Mouse (Mus musculus) C2C12 (cell line): ENCODE data around the gene Trip6. TPM values are rescaled to one million over a fixed set of nuclear protein-coding genes. Genes with fewer than 3 reads are reported as not detected.

Source experiments
- H3K27me3 ChIP-seq: one replicate; pipeline ENCODE4 v1.6.1; 2011; ENCODE audit not compliant: control insufficient read depth, insufficient read depth, insufficient read length
- H3K36me3 ChIP-seq: one replicate; pipeline ENCODE4 v1.6.1; 2011; ENCODE audit not compliant: control insufficient read depth, insufficient read depth
- H3K4me3 ChIP-seq: one replicate; pipeline ENCODE4 v1.5.1; 2011; ENCODE audit warnings: mild to moderate bottlenecking, control low read depth; ENCODE audit not compliant: poor library complexity, insufficient read depth, severe bottlenecking
- H3K79me2 ChIP-seq: one replicate; pipeline ENCODE4 v1.6.1; 2011; ENCODE audit not compliant: control insufficient read depth, insufficient read depth
- H3K79me3 ChIP-seq: one replicate; pipeline ENCODE4 v1.6.1; 2011; ENCODE audit warnings: low read depth, control low read depth
- H3ac ChIP-seq: one replicate; pipeline ENCODE3; 2011; ENCODE audit warnings: low read depth; ENCODE audit not compliant: control insufficient read depth, insufficient read length
- CEBPB ChIP-seq: IDR thresholded peaks from one replicate; pipeline ENCODE4 v1.6.1; 2011; ENCODE audit warnings: low read depth, mild to moderate bottlenecking, control low read depth, moderate library complexity
- CTCF ChIP-seq: IDR thresholded peaks from one replicate; pipeline ENCODE4 v1.5.1; 2011; ENCODE audit not compliant: control insufficient read depth, insufficient read depth, insufficient read length
- FOSL1 ChIP-seq: IDR thresholded peaks from one replicate; pipeline ENCODE4 v1.8.0; 2011; ENCODE audit warnings: mild to moderate bottlenecking, low read length; ENCODE audit not compliant: poor library complexity, insufficient read depth, severe bottlenecking
- MAX ChIP-seq: IDR thresholded peaks from one replicate; pipeline ENCODE4 v1.6.1; 2011; ENCODE audit warnings: mild to moderate bottlenecking, control low read depth
- MYOD1 ChIP-seq: IDR thresholded peaks from one replicate; pipeline ENCODE4 v1.6.1; 2011; ENCODE audit warnings: low read depth; ENCODE audit not compliant: control insufficient read depth, insufficient read length
- MYOG ChIP-seq: IDR thresholded peaks from one replicate; pipeline ENCODE4 v1.6.1; 2011; ENCODE audit not compliant: control insufficient read depth, insufficient read length; ENCODE audit errors: extremely low read depth
- USF1 ChIP-seq: IDR thresholded peaks from one replicate; pipeline ENCODE4 v1.6.1; 2011; ENCODE audit warnings: low read depth, mild to moderate bottlenecking, control low read depth, moderate library complexity
- polyA plus RNA-seq: library from polyadenylated mRNA; unstranded; fragments of >200 nt; fragmentation: generic; extraction: Trizol; gene quantifications from one replicate; pipeline ENCODE4 v1.2.1, GENCODE M21; 2012; ENCODE audit warnings: missing spikeins

Trip6 gene
- polyA plus RNA-seq, 1 experiment: 80.0 TPM

DNA sequence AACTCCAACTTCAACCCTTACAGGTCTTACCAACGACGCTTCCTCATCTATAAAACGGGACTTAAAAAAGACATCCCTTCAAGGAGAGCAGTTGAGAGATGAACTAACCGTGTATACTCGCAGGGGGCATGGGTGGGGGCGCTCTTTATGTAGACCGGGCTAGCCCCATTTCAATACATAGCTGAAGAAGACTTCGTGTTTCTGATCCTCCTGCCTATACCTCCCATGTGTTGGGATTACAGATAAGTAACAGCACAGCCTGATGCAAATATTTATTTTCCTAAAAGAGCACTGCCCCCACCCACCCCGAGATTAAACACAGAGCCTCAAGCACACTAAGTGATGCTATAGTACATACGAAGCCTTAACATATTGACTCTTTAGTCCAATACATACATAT lies 20.1 kb upstream of the Trip6 start:
- no peaks in the 10 kb centered on the region for H3K79me2 ChIP-seq
- no peaks in the 10 kb centered on the region for H3K36me3 ChIP-seq
- no peak overlapping the region for H3ac ChIP-seq
- no peaks in the 10 kb centered on the region for H3K79me3 ChIP-seq
- no peaks in the 10 kb centered on the region for H3K27me3 ChIP-seq
- no peak overlapping the region for H3K4me3 ChIP-seq
- TF ChIP-seq MYOG (no peak), MAX (no peak), FOSL1 (no peak), CEBPB (no peak), MYOD1 (no peak), USF1 (no peak)

DNA sequence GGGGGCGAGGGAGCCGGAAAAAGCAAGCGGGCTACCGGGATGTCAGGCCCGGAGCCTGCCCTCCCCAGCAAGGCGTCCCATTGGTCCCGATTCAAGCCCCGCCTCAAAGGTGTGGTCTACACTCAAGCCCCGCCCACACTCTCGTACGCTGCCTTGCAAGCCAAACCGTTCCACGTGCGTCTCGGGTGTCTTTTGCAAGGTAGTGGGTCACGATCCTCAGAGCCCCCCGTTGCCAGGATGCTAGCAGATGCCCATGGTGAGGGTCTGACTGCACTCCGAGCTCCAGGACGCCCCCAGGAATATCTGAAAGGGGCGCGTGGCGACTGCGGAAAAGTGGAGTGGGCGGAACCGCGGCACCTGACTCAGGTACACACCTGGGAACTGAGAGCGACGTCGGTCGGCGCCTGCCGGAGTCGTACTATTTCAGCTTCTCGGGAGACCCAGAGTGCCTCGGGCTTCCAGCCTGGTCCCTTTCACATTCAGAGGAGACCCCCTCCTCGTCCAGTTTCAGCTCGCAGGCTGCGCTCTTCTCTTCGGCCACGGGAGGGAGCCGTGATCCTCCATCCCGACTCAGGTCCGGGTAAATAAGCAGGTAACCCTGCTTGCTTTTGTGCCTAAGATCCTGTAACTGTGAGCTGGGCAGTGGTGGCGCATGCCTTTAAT lies 19.4 kb upstream of the Trip6 start, which contains the start of gene Slc12a9:
TSS of gene Slc12a9 (minus strand) at position 86 of the 663 bp plus-strand sequence.
- Histone ChIP-seq H3K4me3 (peak within 1 kb of the TSS; percentile 56), H3K79me3 (no peaks in the 10 kb centered on the region), H3ac (peak within 1 kb of the TSS; percentile 48), H3K79me2 (no peaks in the 10 kb centered on the region), H3K36me3 (no peaks in the 10 kb centered on the region), H3K27me3 (no peaks in the 10 kb centered on the region)
- TF ChIP-seq MAX: no peak
- no peak for TF ChIP-seq CEBPB
- peak; percentile 75 for TF ChIP-seq CTCF

DNA sequence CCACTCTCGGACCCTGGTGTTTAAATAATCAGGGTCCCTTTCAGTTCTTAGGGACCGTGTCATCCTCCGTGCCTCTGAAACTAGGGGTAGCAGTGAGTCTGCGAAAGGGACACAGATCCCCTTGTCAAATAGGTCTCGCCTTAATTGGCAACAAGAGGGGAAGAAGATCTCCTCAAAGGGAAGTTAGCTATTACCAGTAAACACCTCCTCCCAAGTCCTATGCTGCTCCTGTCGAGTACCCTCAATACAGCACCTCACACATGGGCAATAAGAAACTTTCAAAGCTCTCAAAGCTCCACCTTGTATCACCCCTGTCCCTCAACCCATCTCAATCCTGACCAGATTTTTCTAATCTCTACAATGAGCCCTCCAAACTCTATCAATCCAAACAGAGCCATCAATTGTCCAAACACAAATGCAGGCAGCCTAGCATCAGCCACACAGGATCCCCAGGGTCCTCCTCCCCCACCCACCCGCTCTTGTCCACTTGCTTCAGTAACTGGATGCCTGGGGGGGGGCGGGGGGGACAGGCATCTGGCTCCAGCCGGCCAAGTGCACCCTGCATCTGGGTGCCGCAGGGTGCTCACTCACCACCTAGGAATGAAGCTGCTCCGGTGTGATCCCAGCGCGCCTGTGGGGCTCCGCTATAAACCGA lies 18.8 kb upstream of the Trip6 start:
- Histone ChIP-seq H3K27me3 (no peaks in the 10 kb centered on the region), H3K79me2 (no peaks in the 10 kb centered on the region), H3ac (peak overlapping the region; percentile 31), H3K36me3 (no peaks in the 10 kb centered on the region), H3K4me3 (peak overlapping the region; percentile 56), H3K79me3 (no peaks in the 10 kb centered on the region)
- TF ChIP-seq MYOD1 (no peak), MYOG (no peak), USF1 (no peak), MAX (no peak), FOSL1 (no peak), CTCF (no peak), CEBPB (no peak)

DNA sequence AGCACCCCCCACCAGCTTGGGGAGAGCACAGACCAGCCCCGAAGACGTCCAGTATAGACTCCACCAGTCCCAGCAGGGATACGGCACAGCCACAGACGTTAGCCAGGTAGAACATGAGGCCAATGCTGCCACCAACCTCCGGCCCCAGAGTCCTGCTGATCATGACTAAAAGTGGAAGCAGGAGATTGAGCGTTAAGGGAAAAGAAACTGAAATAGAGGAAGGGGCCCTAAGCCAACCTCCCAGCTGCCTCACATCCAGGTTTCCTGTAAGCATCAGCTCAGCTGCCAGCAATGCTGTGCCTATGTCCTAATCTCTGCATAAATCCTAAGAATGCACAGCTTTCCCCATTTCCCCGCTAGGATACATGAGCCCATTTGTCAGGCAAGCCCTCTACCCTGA lies 16.7 kb upstream of the Trip6 start:
- Histone ChIP-seq H3K79me3 (no peaks in the 10 kb centered on the region), H3K27me3 (no peaks in the 10 kb centered on the region), H3K4me3 (no peak overlapping the region), H3K79me2 (no peaks in the 10 kb centered on the region), H3K36me3 (no peaks in the 10 kb centered on the region), H3ac (no peak overlapping the region)
- no peak for TF ChIP-seq USF1

DNA sequence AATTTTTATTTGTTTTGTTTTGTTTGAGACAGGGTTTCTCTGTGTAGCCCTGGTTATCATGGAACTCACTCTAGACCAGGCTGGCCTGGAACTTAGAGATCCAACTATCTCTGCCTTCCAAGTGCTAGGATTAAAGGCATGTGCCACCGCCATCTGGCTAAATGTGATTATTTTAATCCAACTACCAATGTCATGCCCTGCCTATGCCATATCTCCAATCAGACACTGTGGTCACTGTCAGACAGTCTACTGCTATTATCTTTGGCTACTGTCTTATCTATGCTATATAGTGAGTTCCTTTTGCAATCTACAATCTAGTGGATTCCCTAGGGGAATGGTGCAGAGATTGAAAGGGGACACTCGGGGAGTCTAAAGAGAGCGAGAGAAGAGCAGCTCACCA lies 6.8 kb upstream of the Trip6 start:
- TF ChIP-seq MAX: no peak
- TF ChIP-seq FOSL1: no peak
- TF ChIP-seq USF1: no peak
- no peak for TF ChIP-seq CEBPB
- no peak for TF ChIP-seq MYOD1
- Histone ChIP-seq H3K79me3 (no peaks in the 10 kb centered on the region), H3K36me3 (peaks cover 7% of the 10 kb centered on the region), H3K79me2 (no peaks in the 10 kb centered on the region), H3K27me3 (no peaks in the 10 kb centered on the region), H3K4me3 (no peak overlapping the region), H3ac (no peak overlapping the region)

DNA sequence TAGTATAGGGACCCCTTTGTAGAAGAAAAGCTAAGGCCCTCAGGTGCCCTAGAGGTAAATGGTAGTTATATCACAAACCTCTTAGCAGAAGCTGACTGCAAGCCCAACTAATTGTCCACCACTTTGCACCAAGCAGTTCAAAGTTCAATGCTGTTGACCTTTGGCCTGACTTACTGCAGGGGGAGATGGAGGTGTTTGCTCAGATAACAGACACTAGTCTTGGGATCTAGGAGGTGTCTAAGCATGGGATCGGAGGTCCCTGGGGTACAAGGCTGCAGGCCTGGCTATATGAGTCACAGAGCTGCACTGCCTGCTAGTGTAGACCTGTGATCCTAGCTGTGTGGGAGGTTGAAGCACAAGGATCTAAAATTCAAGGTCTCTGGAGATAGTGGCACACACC lies 4.4 kb upstream of the Trip6 start:
- no peak overlapping the region for H3K4me3 ChIP-seq
- H3ac ChIP-seq: no peak overlapping the region
- H3K79me3 ChIP-seq: peaks cover 3% of the 10 kb centered on the region
- H3K36me3 ChIP-seq: peaks cover 7% of the 10 kb centered on the region
- no peak for TF ChIP-seq FOSL1
- no peak for TF ChIP-seq MAX
- no peak for TF ChIP-seq MYOD1
- TF ChIP-seq CTCF: no peak
- TF ChIP-seq MYOG: no peak
- no peak for TF ChIP-seq USF1
- TF ChIP-seq CEBPB: no peak
- peaks cover 3% of the 10 kb centered on the region for H3K79me2 ChIP-seq
- no peaks in the 10 kb centered on the region for H3K27me3 ChIP-seq
